ENCODE assay signal across 8 mouse cellular contexts in the genomic region with DNA sequence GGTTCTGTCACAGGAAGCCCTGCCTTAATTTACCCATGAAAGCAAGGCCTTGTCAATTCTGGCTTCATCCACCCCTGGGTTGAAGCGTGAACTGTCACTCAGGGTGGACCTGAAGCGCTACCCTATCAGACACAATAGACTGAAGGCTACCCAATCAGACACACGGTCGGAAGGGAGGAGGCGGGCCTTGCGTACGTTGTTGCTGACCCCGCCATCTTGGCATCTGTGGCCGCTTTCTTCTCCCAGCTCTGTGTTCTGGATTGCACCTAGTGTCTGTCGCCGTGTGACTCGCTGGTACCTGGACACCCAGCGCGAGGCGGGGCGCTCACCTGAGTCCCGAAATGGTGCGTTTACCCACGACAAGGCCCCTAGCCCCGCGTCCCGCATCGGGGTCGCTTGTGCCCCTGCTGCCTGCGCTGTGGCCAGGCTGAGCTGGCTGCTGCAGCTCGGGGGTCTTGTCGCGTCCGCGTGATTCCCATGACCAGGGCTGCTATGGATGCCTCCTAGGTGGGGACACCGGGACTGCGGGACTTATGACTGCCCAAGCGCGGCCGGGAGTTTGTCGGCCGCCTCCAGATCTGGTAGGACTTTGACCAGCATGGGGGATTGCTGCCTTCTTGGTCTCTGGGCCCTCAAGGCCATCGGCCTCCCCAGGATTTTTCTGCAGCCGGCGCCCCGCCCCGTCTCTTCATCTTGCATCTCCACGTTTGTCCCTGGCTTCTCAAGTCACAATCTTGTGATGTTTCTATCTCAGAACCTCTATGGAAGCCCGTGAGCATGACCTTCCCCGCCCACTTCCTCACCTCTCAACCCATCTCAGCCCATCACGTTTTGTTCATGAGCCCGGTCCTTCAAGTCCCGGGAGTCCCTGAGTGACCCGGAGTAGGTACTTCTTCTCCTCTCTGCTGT. TPM values are rescaled to one million over a fixed set of nuclear protein-coding genes. Genes with fewer than 3 reads are reported as not detected.
A peak's percentile ranks its signal among the peaks of the same experiment; 100 is the strongest.
DNase-seq lines count a peak whose midpoint lies in the region; ATAC-seq lines count a peak whose summit lies in the region.

Zfp157 (plus strand) TSS at position 183 of the 909 bp plus-strand sequence.

- H3K27ac ChIP-seq in intestine, embryonic 14.5 days (ENCODE audit: low read depth) = peak within 1 kb of the TSS; percentile 90

- intact Hi-C loops in left cerebral cortex, postnatal 14 days (cut with DNase I) = loop anchor here (10.0 kb wide), 1 partner anchor 177 kb away; the partner anchor contains the start of gene BC037034

- no peaks in the 10 kb centered on the region for H3K9me3 ChIP-seq in intestine, embryonic 14.5 days (ENCODE audit: control insufficient read depth, low read length)

- H3K27me3 ChIP-seq in intestine, embryonic 14.5 days (replicated peaks; ENCODE audit: control insufficient read depth, insufficient read depth, low read length) = no peaks in the 10 kb centered on the region

- peak within 1 kb of the TSS; percentile 97 for H3K9ac ChIP-seq in intestine, embryonic 14.5 days (ENCODE audit: low read length)

- DNase-seq in adrenal gland, adult 18-20 months (ENCODE audit: low spot score in 2 of 2) = peak; percentile 64 to 72
- peak; percentile 96 for DNase-seq in embryo, embryonic 11 days
- peak; percentile 87 for DNase-seq in gastrocnemius, postnatal 25 days
- peak; percentile 94 for DNase-seq in intestine, embryonic 14.5 days (ENCODE audit: low spot score)
- peak; percentile 95 to 97 for DNase-seq in left cerebral cortex, postnatal 14 days (ENCODE audit: low spot score in 2 of 2)
- peak; percentile 95 for DNase-seq in mesoderm, embryonic 11.5 days (ENCODE audit: low read depth, low spot score)
- DNase-seq in right cerebral cortex, postnatal 36 days (ENCODE audit: low spot score in 2 of 2) = peak; percentile 92 to 95
- DNase-seq in yolk sac, embryonic 10.5 days (ENCODE audit: low spot score) = peak; percentile 92

- H3K4me1 ChIP-seq in intestine, embryonic 14.5 days (replicated peaks; ENCODE audit: control insufficient read depth, insufficient read depth, low read length) = peaks cover 14% of the 10 kb centered on the region

- H3K4me3 ChIP-seq in intestine, embryonic 14.5 days (ENCODE audit: low read depth, low read length) = peak within 1 kb of the TSS; percentile 99

- peak within 1 kb of the TSS; percentile 79 for H3K4me2 ChIP-seq in intestine, embryonic 14.5 days (ENCODE audit: low read length)

- peak; percentile 100 for ATAC-seq in intestine, embryonic 14.5 days (replicated peaks; ENCODE audit: low FRiP score, low TSS enrichment, low read depth)

- H3K36me3 ChIP-seq in intestine, embryonic 14.5 days (ENCODE audit: control insufficient read depth, insufficient read depth, low read length) = peaks cover 23% of the 10 kb centered on the region

- under 1% methylated on average over 49 of the region's 49 CpGs for WGBS in intestine, embryonic 14.5 days

RNA-seq across cellular contexts. Expression of gene Zfp157, which starts in this region (rescaled TPM):
- total RNA-seq in adrenal gland, adult 18-20 months (2021) = 1 to 10 TPM; 4.7 to 8.1 TPM
- 1 to 10 TPM; 2.1 to 2.9 TPM for total RNA-seq in gastrocnemius, postnatal 25 days (2021)
- 33.7 and 39.0 TPM in 2 replicates for polyA plus RNA-seq in intestine, embryonic 14.5 days (2014; fragmentation: Nextera tagmentation; extraction: Ambion mirVana)
- 10 to 100 TPM; 19.2 to 21.0 TPM for total RNA-seq in left cerebral cortex, postnatal 14 days (2021)

Comparison
In these comparisons a context has a peak if more than half of its experiments do, and no peak if none do; other contexts are left out.
1. Peak in every context shown above with its lines: DNase-seq, ATAC-seq, H3K4me3 ChIP-seq and H3K27ac ChIP-seq.